Mouse (Mus musculus) ovary, adult 2 months (tissue): Measurements from ENCODE around the gene S100a3. TPM values are rescaled to one million over a fixed set of nuclear protein-coding genes. Genes with fewer than 3 reads are reported as not detected.

Experiments used
- polyA plus RNA-seq: library from polyadenylated mRNA; depleted of rRNA; stranded (reverse); fragments of >200 nt; gene quantifications from 2 replicates; pipeline ENCODE4 v1.2.3, GENCODE M21; 2012; rRNA removed

The S100a3 gene
- polyA plus RNA-seq, result 2.2 and 2.4 TPM in 2 replicates

DNA sequence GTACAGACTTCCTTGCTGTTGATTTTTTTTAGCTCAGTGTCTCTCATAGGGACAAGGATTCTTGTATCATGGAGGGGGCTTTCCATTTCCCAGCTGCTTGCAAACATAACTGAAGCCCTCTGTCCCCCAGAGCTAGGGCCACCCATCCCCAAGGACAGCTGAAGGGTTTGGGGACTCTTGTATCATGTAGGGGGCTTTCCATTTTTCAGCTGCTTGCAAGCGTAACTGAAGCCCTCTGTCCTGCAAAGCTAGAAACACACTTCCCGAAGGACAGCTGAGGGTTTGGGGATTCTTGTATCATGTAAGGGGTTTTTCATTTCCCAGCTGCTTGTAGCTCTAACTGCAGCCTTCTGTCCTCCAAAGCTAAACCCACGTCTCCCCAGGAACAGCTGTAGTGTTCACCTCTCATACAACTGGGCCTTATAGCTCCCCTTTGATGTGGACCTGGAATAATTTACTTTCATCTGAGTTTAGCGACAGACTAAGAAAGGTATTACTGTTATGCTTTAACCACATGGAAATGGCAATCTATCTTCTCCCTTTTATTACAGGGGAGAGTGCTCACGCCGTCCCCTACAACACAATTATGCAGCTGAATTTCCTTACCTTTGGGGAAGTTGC, at the start of gene S100a3:
Gene S100a3, plus strand, starts transcription at position 571 of the 621 bp plus-strand sequence.

DNA sequence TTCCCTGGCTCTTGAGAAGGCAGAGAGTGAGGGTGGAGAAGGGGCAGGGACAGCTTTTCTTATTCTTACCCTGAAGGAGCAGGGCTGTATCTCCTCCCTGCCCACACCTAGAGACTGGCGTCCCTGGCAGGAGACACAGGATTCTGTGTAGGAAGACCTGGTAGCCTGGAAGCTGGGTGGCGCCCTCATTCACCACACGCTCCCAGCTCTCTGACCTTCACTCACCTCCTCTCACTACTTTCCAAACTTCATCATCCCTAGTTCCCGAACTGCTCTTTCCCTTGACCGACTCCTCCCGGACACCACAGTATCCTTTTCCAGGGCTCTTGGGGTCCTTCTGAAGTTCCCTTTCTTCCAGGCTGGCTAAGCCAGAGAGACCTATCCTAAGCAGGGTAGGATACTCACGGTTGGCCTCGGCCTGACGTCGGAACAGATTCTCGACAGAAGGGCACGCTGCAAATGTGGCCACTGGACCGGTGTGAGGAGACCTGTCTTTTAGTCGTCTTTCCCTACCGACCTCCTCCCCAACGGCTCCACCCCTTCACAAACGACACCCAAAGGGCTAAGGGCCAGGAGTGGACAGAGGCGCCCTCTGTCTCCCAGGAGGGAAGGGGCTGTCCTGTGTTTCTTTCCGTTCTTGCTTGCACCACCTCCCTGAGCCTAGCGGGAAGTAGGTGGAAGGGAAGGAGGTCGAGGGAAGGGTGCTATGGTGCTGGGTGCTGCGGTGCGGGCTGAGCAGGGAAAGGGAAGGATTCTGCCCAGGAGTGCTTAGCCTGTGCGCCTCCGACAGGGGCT, 46.4 kb upstream of the S100a3 start, which contains the start of the genes S100a1 and S100a13:
Gene S100a1, minus strand, starts transcription at position 597 of the 795 bp plus-strand sequence.
Gene S100a13, plus strand, starts transcription at position 640 of the 795 bp plus-strand sequence.

DNA sequence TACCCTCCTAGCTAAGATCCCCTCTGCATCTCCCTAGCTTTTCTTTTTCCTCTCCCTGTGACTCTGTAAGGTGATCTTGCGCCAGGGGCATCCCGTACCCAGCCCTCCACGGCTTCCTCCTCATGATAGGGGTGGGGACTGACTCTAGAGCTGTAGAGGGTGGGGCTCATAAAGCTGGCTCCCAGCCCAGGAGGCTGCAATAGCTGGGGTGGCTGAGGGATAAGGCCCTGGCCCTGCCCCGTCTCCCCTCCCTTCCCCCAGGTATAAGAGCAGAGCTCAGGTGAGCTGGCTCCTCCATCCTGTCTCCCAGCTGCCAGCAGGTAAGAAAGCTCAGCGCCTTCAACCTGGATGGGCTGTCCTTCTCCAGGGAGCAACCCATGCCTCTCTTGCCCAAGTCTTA, 33.8 kb upstream of the S100a3 start, which contains the start of gene S100a14:
Gene S100a14, plus strand, starts transcription at position 277 of the 400 bp plus-strand sequence.

DNA sequence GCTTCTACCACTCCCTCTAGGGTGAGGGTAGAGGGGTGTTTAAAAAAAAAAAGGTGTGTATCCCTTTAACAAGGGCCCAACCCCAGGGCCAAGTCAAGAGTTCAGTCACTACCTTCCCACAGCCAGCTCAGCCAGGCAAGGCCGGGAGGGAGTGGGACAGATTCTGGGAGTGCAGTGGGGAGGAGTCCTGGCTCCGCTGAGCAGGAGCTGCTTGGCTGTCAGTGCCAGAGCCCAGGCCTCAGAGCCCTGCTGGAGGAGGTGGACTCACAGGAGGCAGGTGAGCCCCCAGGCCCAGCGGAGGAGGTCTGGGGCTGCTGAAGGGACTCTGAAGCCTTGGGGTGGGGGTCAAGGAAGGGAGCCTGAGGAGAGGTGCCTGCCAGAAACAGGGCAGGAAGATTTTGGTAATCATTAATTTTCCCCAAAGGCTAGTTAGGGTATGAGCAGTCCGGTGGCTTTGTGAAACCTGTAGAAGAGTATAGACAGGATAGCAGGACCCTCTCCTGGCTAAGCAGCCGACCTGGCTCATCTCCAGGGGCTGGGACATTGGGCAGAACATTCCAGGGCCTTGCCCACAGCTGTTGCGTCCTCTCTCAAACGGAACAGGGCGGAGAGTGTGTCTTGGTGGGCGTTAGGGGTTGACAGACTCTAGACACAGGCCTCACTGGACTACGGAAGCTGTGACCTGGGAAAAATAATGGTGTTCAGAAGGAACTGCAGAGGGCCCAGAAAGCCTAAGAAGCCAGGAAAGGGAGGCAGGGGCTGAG, 23.1 kb upstream of the S100a3 start, which contains the start of gene S100a16:
Gene S100a16, plus strand, starts transcription at position 114 of the 764 bp plus-strand sequence.

DNA sequence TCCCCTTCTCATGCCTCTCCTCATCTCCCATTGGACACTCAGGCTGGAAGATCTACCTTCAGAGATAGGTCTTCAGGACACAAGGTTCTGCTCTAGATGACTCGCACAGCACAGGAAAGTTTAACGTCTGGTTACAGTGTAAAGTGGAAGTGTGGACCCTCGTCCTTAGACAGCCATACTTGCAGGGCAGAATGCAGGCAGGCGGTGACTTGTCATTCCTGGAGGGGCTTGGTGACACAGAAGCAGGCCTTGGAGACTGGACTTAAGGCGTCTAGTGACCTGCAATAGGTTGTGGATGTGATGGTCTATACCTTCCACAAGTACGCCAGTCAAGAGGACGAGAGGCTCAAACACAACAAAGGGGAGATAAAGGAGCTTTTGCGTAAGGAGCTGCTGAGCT, 29.6 kb downstream of the S100a3 start, which contains the start of gene S100a2:
Gene S100a2, plus strand, starts transcription at position 301 of the 400 bp plus-strand sequence.

DNA sequence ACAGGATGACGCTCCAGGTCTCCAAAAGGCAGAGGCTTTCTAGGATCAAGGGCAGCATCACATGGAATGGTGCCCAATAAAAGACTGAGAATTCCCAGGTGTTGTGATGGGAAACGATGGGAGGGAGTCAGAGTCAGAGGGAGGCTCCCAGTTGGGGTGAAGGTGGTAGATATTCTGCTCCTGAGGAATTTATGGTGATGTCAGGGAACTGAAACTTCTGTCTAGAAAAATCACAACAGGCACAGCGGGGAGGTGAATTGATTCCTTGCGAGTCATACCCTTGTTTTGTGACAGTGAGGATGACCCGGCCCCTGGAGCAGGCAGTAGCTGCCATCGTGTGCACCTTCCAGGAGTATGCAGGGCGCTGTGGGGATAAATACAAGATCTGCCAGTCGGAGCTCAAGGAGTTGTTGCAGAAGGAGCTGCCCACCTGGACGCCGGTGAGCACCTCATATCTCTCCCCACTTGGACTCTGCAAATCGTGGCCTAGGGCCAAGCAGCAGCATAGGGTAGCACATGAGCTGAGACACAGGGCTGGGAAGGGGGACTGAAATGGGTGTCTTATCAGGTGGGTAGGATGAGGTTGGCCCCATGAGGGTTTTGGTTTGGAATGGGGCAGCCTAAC, 41.2 kb downstream of the S100a3 start, which contains the start of gene Gm42674:
Gene Gm42674, plus strand, starts transcription at position 419 of the 625 bp plus-strand sequence.

DNA sequence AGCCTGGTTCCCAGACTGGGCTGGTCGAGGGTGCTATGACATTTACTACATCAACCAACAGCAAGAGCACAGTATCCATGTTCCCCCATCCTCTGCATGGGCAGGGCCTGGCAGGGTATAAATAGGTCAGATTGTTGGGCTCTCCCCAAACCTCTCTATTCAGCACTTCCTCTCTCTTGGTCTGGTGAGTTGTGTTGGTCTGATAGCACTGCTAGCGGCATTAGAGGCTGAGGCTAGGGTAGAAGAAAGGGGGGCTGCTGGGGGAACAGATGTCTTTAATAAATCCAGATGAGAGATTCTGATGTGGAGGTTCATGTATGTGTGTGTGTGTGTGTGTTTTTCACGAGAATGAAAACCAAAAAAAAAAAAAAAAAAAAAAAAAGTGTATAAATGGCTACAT, 43.2 kb downstream of the S100a3 start, which contains the start of gene S100a4:
Gene S100a4, plus strand, starts transcription at position 149 of the 400 bp plus-strand sequence.

DNA sequence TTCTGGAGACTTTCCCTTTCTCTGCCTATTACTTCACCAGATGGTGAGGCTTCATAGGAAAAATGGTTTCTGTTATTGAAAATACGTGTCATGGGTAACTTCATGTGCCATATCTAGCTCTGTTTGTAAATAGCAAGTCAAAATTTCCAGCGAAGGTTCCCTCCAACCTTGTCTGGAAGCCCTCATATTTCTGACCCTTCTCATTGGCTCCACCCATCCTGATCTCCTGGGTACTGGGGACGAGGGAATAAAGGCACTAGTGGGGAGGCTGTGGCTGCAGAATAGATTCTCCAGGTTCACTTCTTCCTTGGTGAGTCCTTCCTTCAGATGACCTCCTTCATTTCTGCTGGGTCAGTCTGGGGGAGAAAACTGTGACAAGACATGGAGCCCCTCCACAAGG, 47.8 kb downstream of the S100a3 start, which contains the start of gene S100a5:
Gene S100a5, plus strand, starts transcription at position 301 of the 400 bp plus-strand sequence.

DNA sequence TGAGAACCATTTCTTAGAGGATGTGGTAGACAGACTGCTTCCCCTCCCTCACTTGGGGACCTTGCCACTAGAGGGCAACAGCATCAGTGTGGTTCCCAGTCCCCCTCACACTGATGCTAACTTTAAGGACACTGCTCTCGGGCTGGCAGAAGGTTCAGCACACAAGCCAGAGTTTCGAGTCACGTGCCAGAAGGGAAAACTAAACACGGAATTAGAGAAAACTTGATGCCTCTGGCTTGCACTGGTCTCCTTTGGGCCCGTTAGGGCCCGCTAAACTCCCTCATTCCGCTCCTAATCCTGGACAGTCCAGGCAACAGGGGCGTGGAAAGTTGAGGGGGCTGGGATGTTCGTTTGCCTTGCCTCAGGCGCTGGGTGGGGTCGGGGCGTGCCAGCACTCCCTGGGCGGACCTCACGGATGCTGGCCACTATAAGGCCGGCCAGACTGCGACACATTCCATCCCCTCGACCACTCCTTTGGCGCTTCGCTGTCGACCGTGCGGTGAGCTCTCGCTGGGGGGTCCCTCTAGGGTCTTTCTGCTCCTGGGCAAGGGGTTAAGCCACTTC, 52.4 kb downstream of the S100a3 start, which contains the start of gene S100a6:
Gene S100a6, plus strand, starts transcription at position 155 of the 564 bp plus-strand sequence.

Other genes starting within 250 kb of the S100a3 start
- 89.8 and 106 TPM in 2 replicates for gene Slc27a3, start 170.6 kb upstream of the S100a3 start, polyA plus RNA-seq
- gene Ints3, start 127.0 kb upstream of the S100a3 start, polyA plus RNA-seq, result 52.9 and 54.0 TPM in 2 replicates
- 182 and 195 TPM in 2 replicates for gene Npr1, start 94.7 kb upstream of the S100a3 start, polyA plus RNA-seq
- 22.2 and 28.1 TPM in 2 replicates for gene Ilf2, start 84.5 kb upstream of the S100a3 start, polyA plus RNA-seq
- 28.8 and 37.7 TPM in 2 replicates for gene Snapin, start 69.5 kb upstream of the S100a3 start, polyA plus RNA-seq
- 51.9 and 52.0 TPM in 2 replicates for gene Chtop, start 51.1 kb upstream of the S100a3 start, polyA plus RNA-seq
- 48.7 and 59.7 TPM in 2 replicates for gene S100a1, start 46.2 kb upstream of the S100a3 start, polyA plus RNA-seq
- 19.4 and 20.1 TPM in 2 replicates for gene S100a13, start 46.1 kb upstream of the S100a3 start, polyA plus RNA-seq
- 0.15 and 0.22 TPM in 2 replicates for gene S100a14, start 33.7 kb upstream of the S100a3 start, polyA plus RNA-seq
- gene S100a16, start 23.3 kb upstream of the S100a3 start, polyA plus RNA-seq, result 121 and 140 TPM in 2 replicates
- not detected in 2 replicates for gene S100a2, start 29.7 kb downstream of the S100a3 start, polyA plus RNA-seq
- gene Gm42674, start 41.3 kb downstream of the S100a3 start, polyA plus RNA-seq, result not detected in 2 replicates
- gene S100a4, start 43.2 kb downstream of the S100a3 start, polyA plus RNA-seq, result 31.2 and 38.9 TPM in 2 replicates
- gene S100a5, start 47.9 kb downstream of the S100a3 start, polyA plus RNA-seq, result not detected in 2 replicates
- 404 and 418 TPM in 2 replicates for gene S100a6, start 52.3 kb downstream of the S100a3 start, polyA plus RNA-seq
- 0.59 and 0.87 TPM in 2 replicates for gene S100a7a, start 93.4 kb downstream of the S100a3 start, polyA plus RNA-seq
- gene S100a8, start 108.4 kb downstream of the S100a3 start, polyA plus RNA-seq, result not detected in 2 replicates
- gene S100a9, start 135.1 kb downstream of the S100a3 start, polyA plus RNA-seq, result not detected in 2 replicates
- not detected in 2 replicates for gene Pglyrp4, start 166.3 kb downstream of the S100a3 start, polyA plus RNA-seq
- not detected in 2 replicates for gene Gm5849, start 217.3 kb downstream of the S100a3 start, polyA plus RNA-seq